Mouse (Mus musculus) macrophage (primary cell): ENCODE data around the gene Snrpd2. TPM values are rescaled to one million over a fixed set of nuclear protein-coding genes. Genes with fewer than 3 reads are reported as not detected.

Experiments used
- H3K27ac ChIP-seq: fragments of 350-480 bp; formaldehyde crosslinking; 2 replicates; pipeline ENCODE4 v1.9.0; 2021
- H3K36me3 ChIP-seq: fragments of 350-480 bp; formaldehyde crosslinking; 2 replicates; pipeline ENCODE4 v1.9.0; 2021; ENCODE audit errors: inconsistent target
- H3K4me3 ChIP-seq: fragments of 350-480 bp; formaldehyde crosslinking; 2 replicates; pipeline ENCODE4 v1.9.0; 2021; ENCODE audit errors: inconsistent target
- H3K79me2 ChIP-seq: fragments of 350-480 bp; formaldehyde crosslinking; 2 replicates; pipeline ENCODE4 v1.9.0; 2021; ENCODE audit errors: inconsistent target
- WGBS: methylation state at CpG from one replicate; pipeline ENCODE4 v1.1.7; 2026; ENCODE audit warnings: inconsistent platforms; ENCODE audit not compliant: missing documents; 5-methylcytosine and 5-hydroxymethylcytosine counted together
- polyA plus RNA-seq: library from polyadenylated mRNA; stranded (reverse); fragments of 250-400 nt; gene quantifications from 3 replicates; pipeline ENCODE4 v1.2.4, GENCODE M21; 2018; ENCODE audit warnings: inconsistent platforms

Snrpd2 gene
- polyA plus RNA-seq, 1 experiment from 2014 or later, result 19.9 TPM

GRCm38 (mm10) chr7:19178035-19178434, 28.5 kb downstream of the Snrpd2 start:
- no peak overlapping the region for H3K4me3 ChIP-seq
- WGBS, result 30% methylated on average over 18 of the region's 18 CpGs

GRCm38 (mm10) chr7:19178443-19179092, 29.0 kb downstream of the Snrpd2 start:
- H3K36me3 ChIP-seq, result no peaks in the 10 kb centered on the region
- WGBS, result 6% methylated on average over 25 of the region's 27 CpGs
- no peaks in the 10 kb centered on the region for H3K79me2 ChIP-seq
- no peak overlapping the region for H3K4me3 ChIP-seq
- no peak overlapping the region for H3K27ac ChIP-seq

More at GRCm38 (mm10) chr7:19178035-19178434, 28.5 kb downstream of the Snrpd2 start:
- Histone ChIP-seq H3K36me3 (no peaks in the 10 kb centered on the region), H3K79me2 (no peaks in the 10 kb centered on the region), H3K27ac (no peak overlapping the region)

GRCm38 (mm10) chr7:19179173-19179572, 29.7 kb downstream of the Snrpd2 start:
- Histone ChIP-seq H3K36me3 (no peaks in the 10 kb centered on the region), H3K4me3 (no peak overlapping the region), H3K79me2 (no peaks in the 10 kb centered on the region), H3K27ac (no peak overlapping the region)
- WGBS, result 5% methylated on average over 27 of the region's 32 CpGs

- Histone ChIP-seq H3K36me3 (no peaks in the 10 kb centered on the region), H3K79me2 (no peaks in the 10 kb centered on the region), H3K4me3 (no peak overlapping the region), H3K27ac (no peak overlapping the region)
- WGBS, result 61% methylated on average over 6 of the region's 6 CpGs
Measured at GRCm38 (mm10) chr7:19179936-19180335, 30.4 kb downstream of the Snrpd2 start.

- H3K36me3 ChIP-seq, result peaks cover 4% of the 10 kb centered on the region; the same call in 1 of the 2 replicates
- 2% methylated on average over 27 of the region's 27 CpGs for WGBS
- peak overlapping the region; percentile 81 for H3K4me3 ChIP-seq
- H3K27ac ChIP-seq, result peak overlapping the region; percentile 40
- H3K79me2 ChIP-seq, result no peaks in the 10 kb centered on the region
Measured at GRCm38 (mm10) chr7:19180862-19181429, 31.4 kb downstream of the Snrpd2 start.

- H3K36me3 ChIP-seq, result peaks cover 22% of the 10 kb centered on the region; the same call in 1 of the 2 replicates
- 78% methylated on average over 2 of the region's 2 CpGs for WGBS
- no peak overlapping the region for H3K27ac ChIP-seq
- no peaks in the 10 kb centered on the region for H3K79me2 ChIP-seq
- no peak overlapping the region for H3K4me3 ChIP-seq
Measured at GRCm38 (mm10) chr7:19184250-19184649, 34.7 kb downstream of the Snrpd2 start.

- H3K27ac ChIP-seq, result no peak overlapping the region
- H3K79me2 ChIP-seq, result no peaks in the 10 kb centered on the region
- WGBS, result 93% methylated on average over 6 of the region's 6 CpGs
- peaks cover 22% of the 10 kb centered on the region; the same call in 1 of the 2 replicates for H3K36me3 ChIP-seq
- no peak overlapping the region for H3K4me3 ChIP-seq
Measured at GRCm38 (mm10) chr7:19184758-19185157, 35.2 kb downstream of the Snrpd2 start.

- WGBS, result 97% methylated on average over 4 of the region's 4 CpGs
- Histone ChIP-seq H3K27ac (no peak overlapping the region), H3K36me3 (peaks cover 43% of the 10 kb centered on the region; the same call in 1 of the 2 replicates), H3K79me2 (no peaks in the 10 kb centered on the region), H3K4me3 (no peak overlapping the region)
Measured at GRCm38 (mm10) chr7:19194676-19195075, 45.2 kb downstream of the Snrpd2 start.

GRCm38 (mm10) chr7:19196676-19197075, 47.2 kb downstream of the Snrpd2 start:
- WGBS, result 61% methylated on average over 6 of the region's 6 CpGs
- Histone ChIP-seq H3K27ac (no peak overlapping the region), H3K4me3 (no peak overlapping the region), H3K79me2 (no peaks in the 10 kb centered on the region), H3K36me3 (peaks cover 46% of the 10 kb centered on the region; the same call in 1 of the 2 replicates)

- H3K27ac ChIP-seq, result no peak overlapping the region
- H3K36me3 ChIP-seq, result peaks cover 37% of the 10 kb centered on the region; the same call in 1 of the 2 replicates
- no peaks in the 10 kb centered on the region for H3K79me2 ChIP-seq
- no peak overlapping the region for H3K4me3 ChIP-seq
- WGBS, result 61% methylated on average over 2 of the region's 2 CpGs
Measured at GRCm38 (mm10) chr7:19197985-19198384, 48.5 kb downstream of the Snrpd2 start.

GRCm38 (mm10) chr7:19201660-19202059, 52.1 kb downstream of the Snrpd2 start:
- Histone ChIP-seq H3K27ac (no peak overlapping the region), H3K4me3 (no peak overlapping the region), H3K36me3 (peaks cover 35% of the 10 kb centered on the region; the same call in 1 of the 2 replicates), H3K79me2 (no peaks in the 10 kb centered on the region)
- 99% methylated on average over 7 of the region's 15 CpGs for WGBS

- Histone ChIP-seq H3K27ac (no peak overlapping the region), H3K4me3 (no peak overlapping the region), H3K36me3 (peaks cover 35% of the 10 kb centered on the region; the same call in 1 of the 2 replicates), H3K79me2 (no peaks in the 10 kb centered on the region)
- 91% methylated on average over 14 of the region's 15 CpGs for WGBS
Measured at GRCm38 (mm10) chr7:19202065-19202850, 52.7 kb downstream of the Snrpd2 start.
